Comparison of ENCODE assay signal across 8 mouse cellular contexts in genomic region chr6:143154885-143155284, GRCm38 (mm10). TPM values are rescaled to one million over a fixed set of nuclear protein-coding genes. Genes with fewer than 3 reads are reported as not detected.
DNase-seq lines count a peak whose midpoint lies in the region; ATAC-seq and TF ChIP-seq lines count a peak whose summit lies in the region.

No protein-coding gene starts in this region.

- H3K4me1 ChIP-seq in midbrain, embryonic 11.5 days (ENCODE audit: control insufficient read depth, insufficient read depth, low read length) = no peaks in the 10 kb centered on the region; the same call in 1 of the 2 replicates
- no peaks in the 10 kb centered on the region for H3K4me1 ChIP-seq in midbrain, embryonic 15.5 days
- H3K4me1 ChIP-seq in intestine, embryonic 16.5 days (ENCODE audit: control insufficient read depth, insufficient read depth, low read length) = peaks cover 13% of the 10 kb centered on the region
- H3K4me1 ChIP-seq in limb, embryonic 13.5 days = peaks cover 29% of the 10 kb centered on the region
- no peaks in the 10 kb centered on the region for H3K4me1 ChIP-seq in stomach, postnatal 0 days (replicated peaks; ENCODE audit: control insufficient read depth, insufficient read depth)
- H3K4me1 ChIP-seq in hindbrain, embryonic 11.5 days (replicated peaks; ENCODE audit: control insufficient read depth, insufficient read depth, low read length) = no peaks in the 10 kb centered on the region
- 0 out of 2 replicates have a peak, but pooled peaks cover 4% of the 10 kb centered on the region for H3K4me1 ChIP-seq in midbrain, embryonic 13.5 days (replicated peaks)
- H3K4me1 ChIP-seq in hindbrain, embryonic 10.5 days (replicated peaks) = peaks cover 22% of the 10 kb centered on the region

- H3K27me3 ChIP-seq in midbrain, embryonic 11.5 days (ENCODE audit: control insufficient read depth, insufficient read depth, low read length) = no peaks in the 10 kb centered on the region
- H3K27me3 ChIP-seq in midbrain, embryonic 15.5 days (replicated peaks) = no peaks in the 10 kb centered on the region
- H3K27me3 ChIP-seq in intestine, embryonic 16.5 days (replicated peaks; ENCODE audit: control insufficient read depth, insufficient read depth, low read length) = no peaks in the 10 kb centered on the region
- H3K27me3 ChIP-seq in limb, embryonic 13.5 days = no peaks in the 10 kb centered on the region
- no peaks in the 10 kb centered on the region for H3K27me3 ChIP-seq in stomach, postnatal 0 days (ENCODE audit: control insufficient read depth, insufficient read depth, low read length)
- no peaks in the 10 kb centered on the region for H3K27me3 ChIP-seq in hindbrain, embryonic 11.5 days (ENCODE audit: control insufficient read depth, insufficient read depth, low read length)
- H3K27me3 ChIP-seq in midbrain, embryonic 13.5 days = no peaks in the 10 kb centered on the region; the same call in 1 of the 2 replicates
- H3K27me3 ChIP-seq in hindbrain, embryonic 10.5 days (ENCODE audit: insufficient read depth, poor library complexity, severe bottlenecking) = peaks cover 4% of the 10 kb centered on the region; the same call in 1 of the 2 replicates

- no peak for TF ChIP-seq CTCF in stomach, postnatal 0 days (IDR thresholded peaks at IDR 0.05; ENCODE audit: low read depth)

- DNase-seq in midbrain, embryonic 11.5 days (ENCODE audit: low spot score, missing footprints) = peak; percentile 41
- peak; percentile 79 for DNase-seq in stomach, postnatal 0 days (ENCODE audit: low spot score)
- no peak for DNase-seq in hindbrain, embryonic 11.5 days (ENCODE audit: low spot score)
- DNase-seq in hindbrain, embryonic 10.5 days (ENCODE audit: low spot score) = no peak

- TF ChIP-seq EP300 in stomach, postnatal 0 days (optimal IDR thresholded peaks at IDR 0.05) = no peak

- WGBS in midbrain, embryonic 11.5 days = 89% methylated on average over 13 of the region's 13 CpGs
- 82% methylated on average over 13 of the region's 13 CpGs for WGBS in midbrain, embryonic 15.5 days
- WGBS in intestine, embryonic 16.5 days = 58% methylated on average over 13 of the region's 13 CpGs
- 56% methylated on average over 13 of the region's 13 CpGs for WGBS in limb, embryonic 13.5 days
- WGBS in stomach, postnatal 0 days = 46% methylated on average over 13 of the region's 13 CpGs
- WGBS in hindbrain, embryonic 11.5 days = 81% methylated on average over 13 of the region's 13 CpGs
- WGBS in midbrain, embryonic 13.5 days = 84% methylated on average over 13 of the region's 13 CpGs
- WGBS in hindbrain, embryonic 10.5 days = 82% methylated on average over 13 of the region's 13 CpGs

- no peaks in the 10 kb centered on the region for H3K36me3 ChIP-seq in midbrain, embryonic 11.5 days (ENCODE audit: control insufficient read depth, insufficient read depth, low read length)
- H3K36me3 ChIP-seq in midbrain, embryonic 15.5 days (replicated peaks) = no peaks in the 10 kb centered on the region
- no peaks in the 10 kb centered on the region for H3K36me3 ChIP-seq in intestine, embryonic 16.5 days (ENCODE audit: control insufficient read depth, insufficient read depth, low read length)
- H3K36me3 ChIP-seq in limb, embryonic 13.5 days = no peaks in the 10 kb centered on the region
- no peaks in the 10 kb centered on the region for H3K36me3 ChIP-seq in stomach, postnatal 0 days (ENCODE audit: control insufficient read depth, insufficient read depth, low read length)
- H3K36me3 ChIP-seq in hindbrain, embryonic 11.5 days (ENCODE audit: control insufficient read depth, insufficient read depth, low read length) = no peaks in the 10 kb centered on the region
- no peaks in the 10 kb centered on the region for H3K36me3 ChIP-seq in midbrain, embryonic 13.5 days
- no peaks in the 10 kb centered on the region for H3K36me3 ChIP-seq in hindbrain, embryonic 10.5 days

- H3K4me2 ChIP-seq in midbrain, embryonic 11.5 days = no peak overlapping the region
- H3K4me2 ChIP-seq in midbrain, embryonic 15.5 days = no peak overlapping the region
- H3K4me2 ChIP-seq in intestine, embryonic 16.5 days (ENCODE audit: low read depth, low read length) = no peak overlapping the region; the same call in 1 of the 2 replicates
- H3K4me2 ChIP-seq in limb, embryonic 13.5 days (replicated peaks) = peak overlapping the region; percentile 19
- H3K4me2 ChIP-seq in stomach, postnatal 0 days (replicated peaks; ENCODE audit: low read depth) = 0 out of 2 replicates have a peak overlapping the region, but pooled peaks have one; percentile 27
- no peak overlapping the region for H3K4me2 ChIP-seq in hindbrain, embryonic 11.5 days (replicated peaks; ENCODE audit: low read depth, low read length)
- H3K4me2 ChIP-seq in midbrain, embryonic 13.5 days (replicated peaks) = no peak overlapping the region

- no peaks in the 10 kb centered on the region for H3K9me3 ChIP-seq in midbrain, embryonic 11.5 days (ENCODE audit: control insufficient read depth, low read length)
- no peaks in the 10 kb centered on the region for H3K9me3 ChIP-seq in midbrain, embryonic 15.5 days
- no peaks in the 10 kb centered on the region for H3K9me3 ChIP-seq in intestine, embryonic 16.5 days (ENCODE audit: control insufficient read depth, low read length)
- no peaks in the 10 kb centered on the region for H3K9me3 ChIP-seq in limb, embryonic 13.5 days
- H3K9me3 ChIP-seq in stomach, postnatal 0 days (ENCODE audit: control insufficient read depth, low read length) = no peaks in the 10 kb centered on the region
- no peaks in the 10 kb centered on the region for H3K9me3 ChIP-seq in hindbrain, embryonic 11.5 days (ENCODE audit: control insufficient read depth, low read length)
- H3K9me3 ChIP-seq in midbrain, embryonic 13.5 days = no peaks in the 10 kb centered on the region
- no peaks in the 10 kb centered on the region for H3K9me3 ChIP-seq in hindbrain, embryonic 10.5 days

- no peak overlapping the region for H3K4me3 ChIP-seq in midbrain, embryonic 11.5 days (ENCODE audit: low read depth, low read length)
- no peak overlapping the region for H3K4me3 ChIP-seq in midbrain, embryonic 15.5 days
- no peak overlapping the region for H3K4me3 ChIP-seq in intestine, embryonic 16.5 days (ENCODE audit: low read length)
- no peak overlapping the region for H3K4me3 ChIP-seq in limb, embryonic 13.5 days
- H3K4me3 ChIP-seq in stomach, postnatal 0 days (ENCODE audit: low read depth, low read length) = no peak overlapping the region
- no peak overlapping the region for H3K4me3 ChIP-seq in hindbrain, embryonic 11.5 days (ENCODE audit: low read depth, low read length)
- H3K4me3 ChIP-seq in midbrain, embryonic 13.5 days (replicated peaks) = no peak overlapping the region
- H3K4me3 ChIP-seq in hindbrain, embryonic 10.5 days = no peak overlapping the region

- no peak overlapping the region for H3K9ac ChIP-seq in midbrain, embryonic 11.5 days (ENCODE audit: low read length)
- H3K9ac ChIP-seq in midbrain, embryonic 15.5 days = no peak overlapping the region
- no peak overlapping the region for H3K9ac ChIP-seq in intestine, embryonic 16.5 days (ENCODE audit: low read depth, low read length)
- H3K9ac ChIP-seq in limb, embryonic 13.5 days = no peak overlapping the region
- H3K9ac ChIP-seq in stomach, postnatal 0 days (ENCODE audit: low read length) = no peak overlapping the region
- H3K9ac ChIP-seq in hindbrain, embryonic 11.5 days (ENCODE audit: low read depth, low read length) = no peak overlapping the region
- H3K9ac ChIP-seq in midbrain, embryonic 13.5 days (replicated peaks) = no peak overlapping the region

- ATAC-seq in midbrain, embryonic 11.5 days (ENCODE audit: low FRiP score) = no peak
- ATAC-seq in midbrain, embryonic 15.5 days (replicated peaks) = no peak
- peak; percentile 34; the same call in 1 of the 2 replicates for ATAC-seq in intestine, embryonic 16.5 days
- ATAC-seq in limb, embryonic 13.5 days (ENCODE audit: low FRiP score, low read depth) = peak; percentile 58
- no peak for ATAC-seq in stomach, postnatal 0 days (ENCODE audit: low FRiP score, low TSS enrichment)
- ATAC-seq in hindbrain, embryonic 11.5 days (ENCODE audit: low FRiP score) = no peak
- ATAC-seq in midbrain, embryonic 13.5 days = no peak

- no peak overlapping the region for H3K27ac ChIP-seq in midbrain, embryonic 11.5 days (ENCODE audit: low read depth, low read length)
- no peak overlapping the region for H3K27ac ChIP-seq in midbrain, embryonic 15.5 days
- peak overlapping the region; percentile 8; the same call in 1 of the 2 replicates for H3K27ac ChIP-seq in intestine, embryonic 16.5 days (ENCODE audit: low read length)
- no peak overlapping the region; the same call in 1 of the 2 replicates for H3K27ac ChIP-seq in limb, embryonic 13.5 days
- 0 out of 2 replicates have a peak overlapping the region, but pooled peaks have one; percentile 13 for H3K27ac ChIP-seq in stomach, postnatal 0 days (replicated peaks)
- no peak overlapping the region for H3K27ac ChIP-seq in hindbrain, embryonic 11.5 days (ENCODE audit: low read depth, low read length)
- no peak overlapping the region for H3K27ac ChIP-seq in midbrain, embryonic 13.5 days
- no peak overlapping the region for H3K27ac ChIP-seq in hindbrain, embryonic 10.5 days

RNA-seq across cellular contexts. Expression of gene Etnk1, which starts 12.1 kb away (rescaled TPM):
- polyA plus RNA-seq in midbrain, embryonic 11.5 days (2014; fragmentation: Nextera tagmentation; extraction: Ambion mirVana) = 30.7 and 32.3 TPM in 2 replicates
- polyA plus RNA-seq in midbrain, embryonic 15.5 days (2015; fragmentation: Nextera tagmentation; extraction: Ambion mirVana) = 45.0 and 50.3 TPM in 2 replicates
- 12.6 and 16.4 TPM in 2 replicates for polyA plus RNA-seq in intestine, embryonic 16.5 days (2015; fragmentation: Nextera tagmentation; extraction: Ambion mirVana)
- polyA plus RNA-seq in limb, embryonic 13.5 days (2015; fragmentation: Nextera tagmentation; extraction: Ambion mirVana) = 16.8 and 19.4 TPM in 2 replicates
- 10.7 and 11.0 TPM in 2 replicates for polyA plus RNA-seq in stomach, postnatal 0 days (2015; fragmentation: Nextera tagmentation; extraction: Ambion mirVana)
- 35.5 and 35.9 TPM in 2 replicates for polyA plus RNA-seq in hindbrain, embryonic 11.5 days (2014; fragmentation: Nextera tagmentation; extraction: Ambion mirVana)
- polyA plus RNA-seq in midbrain, embryonic 13.5 days (2015; fragmentation: Nextera tagmentation; extraction: Ambion mirVana) = 32.8 and 34.2 TPM in 2 replicates
- 19.7 and 22.9 TPM in 2 replicates for polyA plus RNA-seq in hindbrain, embryonic 10.5 days (2016; fragmentation: Nextera tagmentation; extraction: Ambion mirVana)

RNA-seq across cellular contexts. Expression of gene C2cd5, which starts 54.9 kb away (rescaled TPM):
- 29.1 and 29.2 TPM in 2 replicates for polyA plus RNA-seq in midbrain, embryonic 11.5 days (2014; fragmentation: Nextera tagmentation; extraction: Ambion mirVana)
- polyA plus RNA-seq in midbrain, embryonic 15.5 days (2015; fragmentation: Nextera tagmentation; extraction: Ambion mirVana) = 46.5 and 51.4 TPM in 2 replicates
- 19.8 and 20.1 TPM in 2 replicates for polyA plus RNA-seq in intestine, embryonic 16.5 days (2015; fragmentation: Nextera tagmentation; extraction: Ambion mirVana)
- polyA plus RNA-seq in limb, embryonic 13.5 days (2015; fragmentation: Nextera tagmentation; extraction: Ambion mirVana) = 29.1 and 30.0 TPM in 2 replicates
- 7.7 and 8.3 TPM in 2 replicates for polyA plus RNA-seq in stomach, postnatal 0 days (2015; fragmentation: Nextera tagmentation; extraction: Ambion mirVana)
- 33.1 and 35.5 TPM in 2 replicates for polyA plus RNA-seq in hindbrain, embryonic 11.5 days (2014; fragmentation: Nextera tagmentation; extraction: Ambion mirVana)
- polyA plus RNA-seq in midbrain, embryonic 13.5 days (2015; fragmentation: Nextera tagmentation; extraction: Ambion mirVana) = 45.0 and 49.5 TPM in 2 replicates
- polyA plus RNA-seq in hindbrain, embryonic 10.5 days (2016; fragmentation: Nextera tagmentation; extraction: Ambion mirVana) = 35.3 and 37.4 TPM in 2 replicates

Comparison
In these comparisons a context has a peak if more than half of its experiments do, and no peak if none do; other contexts are left out.
1. ATAC-seq: peak in intestine, embryonic 16.5 days (single experiment) and limb, embryonic 13.5 days (single experiment); none in midbrain, embryonic 11.5 days (single experiment), midbrain, embryonic 15.5 days (single experiment), stomach, postnatal 0 days (single experiment), hindbrain, embryonic 11.5 days (single experiment) and midbrain, embryonic 13.5 days (single experiment).
2. DNase-seq: peak in midbrain, embryonic 11.5 days (single experiment) and stomach, postnatal 0 days (single experiment); none in hindbrain, embryonic 11.5 days (single experiment) and hindbrain, embryonic 10.5 days (single experiment).
3. H3K27ac ChIP-seq: peak in intestine, embryonic 16.5 days (single experiment) and stomach, postnatal 0 days (single experiment); none in midbrain, embryonic 11.5 days (single experiment), midbrain, embryonic 15.5 days (single experiment), limb, embryonic 13.5 days (single experiment), hindbrain, embryonic 11.5 days (single experiment), midbrain, embryonic 13.5 days (single experiment) and hindbrain, embryonic 10.5 days (single experiment).
4. H3K4me2 ChIP-seq: peak in limb, embryonic 13.5 days (single experiment) and stomach, postnatal 0 days (single experiment); none in midbrain, embryonic 11.5 days (single experiment), midbrain, embryonic 15.5 days (single experiment), intestine, embryonic 16.5 days (single experiment), hindbrain, embryonic 11.5 days (single experiment) and midbrain, embryonic 13.5 days (single experiment).